Mouse (Mus musculus): Measurements from ENCODE around the gene Celf5. TPM values are rescaled to one million over a fixed set of nuclear protein-coding genes. Genes with fewer than 3 reads are reported as not detected.

Celf5 gene
- total and polyA plus RNA-seq, 2 experiments from 2014 or later, result 71.3 to 166 TPM

DNA sequence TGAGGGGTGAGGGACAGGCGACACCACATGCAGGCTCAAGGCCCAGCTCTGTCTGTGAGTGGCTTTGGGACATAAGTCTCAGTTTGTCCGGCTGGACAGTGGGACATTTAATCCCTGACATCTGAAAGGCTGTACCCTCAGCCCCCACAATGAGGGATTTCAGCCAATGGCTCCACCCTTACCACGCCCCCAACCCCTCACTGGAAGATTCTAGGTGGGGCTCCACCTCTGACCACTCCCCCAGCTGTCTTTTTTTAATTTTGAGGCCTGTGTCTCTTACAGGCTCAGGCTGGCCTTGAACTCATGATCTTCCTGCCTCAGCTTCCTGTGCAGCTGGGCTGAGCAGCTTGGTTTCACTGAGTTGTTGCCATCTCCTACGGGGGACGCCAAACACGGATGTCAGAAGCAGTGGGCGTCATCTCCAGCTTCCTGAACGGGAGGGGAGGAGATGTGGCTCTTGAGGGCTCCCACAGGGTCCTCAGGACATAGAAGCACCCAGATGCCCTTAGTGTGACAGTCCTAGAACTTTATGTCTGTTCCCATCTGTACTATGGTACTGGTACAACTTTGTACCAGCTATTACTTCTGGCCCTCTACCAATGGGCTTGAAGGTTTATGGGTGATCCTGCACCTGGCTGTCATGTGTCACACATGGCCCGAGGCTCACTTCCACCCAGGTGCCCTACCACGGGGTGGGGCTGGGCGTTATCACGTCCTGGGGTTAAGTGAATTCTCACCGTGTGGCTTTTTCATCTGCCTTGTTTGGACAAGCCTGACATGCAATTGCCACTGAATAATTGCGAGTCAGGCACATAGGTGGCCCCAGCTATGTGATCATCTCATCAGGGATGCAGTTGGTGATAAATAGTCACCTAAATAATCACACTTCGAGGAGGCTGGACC is 47.9 kb downstream of the Celf5 start:
- Histone ChIP-seq H3K36me3 (ENCODE audit: insufficient read depth) (no peaks in the 10 kb centered on the region), H3K27me3 (ENCODE audit: insufficient read depth, low read length) (no peaks in the 10 kb centered on the region), H3K4me3 (ENCODE audit: low read depth, low read length) (no peak overlapping the region), H3K4me2 (ENCODE audit: low read depth) (no peak overlapping the region), H3K4me1 (ENCODE audit: insufficient read depth) (peaks cover 12% of the 10 kb centered on the region; the same call in 1 of the 2 replicates), H3K9ac (no peak overlapping the region), H3K27ac (ENCODE audit: low read depth, low read length) (peak overlapping the region; percentile 4; the same call in 1 of the 2 replicates), H3K9me3 (ENCODE audit: low read length) (no peaks in the 10 kb centered on the region)
- 59% methylated on average over 15 of the region's 15 CpGs for WGBS
- ATAC-seq, result no peak
- no peak for TF ChIP-seq CTCF (IDR thresholded peaks at IDR 0.05; ENCODE audit: low read depth)
- no peak for DNase-seq

DNA sequence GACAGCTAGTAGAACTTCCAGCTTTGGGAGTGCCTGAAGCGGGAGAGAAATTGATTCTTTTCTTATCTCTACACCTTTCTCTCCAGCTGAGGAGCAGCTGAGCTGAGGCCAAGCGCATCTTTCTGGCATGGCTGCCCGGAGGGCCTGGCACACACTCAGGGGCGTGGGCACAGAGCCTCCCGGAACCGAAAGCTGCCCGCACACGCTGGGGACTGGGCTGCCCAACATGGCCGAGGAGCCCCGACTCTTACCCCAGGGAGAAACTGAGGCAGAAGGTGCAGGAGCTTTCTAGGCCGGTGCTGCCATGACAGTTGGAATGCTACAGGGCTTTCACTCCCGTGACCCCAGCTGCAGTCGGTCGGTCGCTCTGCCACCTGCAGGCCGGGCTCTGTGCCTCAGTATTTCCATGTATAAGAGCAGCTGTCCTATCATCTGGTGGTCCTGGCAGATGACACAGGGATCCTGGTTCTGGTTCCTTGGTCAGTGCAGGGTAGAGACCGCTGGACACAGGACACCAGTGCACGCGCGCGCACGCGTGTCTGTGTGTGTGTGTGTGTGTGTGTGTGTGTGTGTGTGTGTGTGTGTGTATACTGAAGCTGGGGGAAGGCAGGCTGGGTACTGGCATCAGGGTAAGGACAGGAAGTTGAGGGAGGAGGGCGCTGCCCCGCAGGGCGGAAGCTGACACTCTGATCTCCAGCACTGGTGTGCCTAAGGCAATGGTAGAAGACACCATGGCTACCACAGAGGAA is 48.8 kb downstream of the Celf5 start:
- 66% methylated on average over 26 of the region's 26 CpGs for WGBS
- ATAC-seq, result no peak
- no peak for TF ChIP-seq CTCF (IDR thresholded peaks at IDR 0.05; ENCODE audit: low read depth)
- Histone ChIP-seq H3K9ac (no peak overlapping the region), H3K36me3 (ENCODE audit: insufficient read depth) (no peaks in the 10 kb centered on the region), H3K4me3 (ENCODE audit: low read depth, low read length) (no peak overlapping the region), H3K27me3 (ENCODE audit: insufficient read depth, low read length) (no peaks in the 10 kb centered on the region), H3K27ac (ENCODE audit: low read depth, low read length) (no peak overlapping the region), H3K4me2 (ENCODE audit: low read depth) (no peak overlapping the region), H3K9me3 (ENCODE audit: low read length) (no peaks in the 10 kb centered on the region), H3K4me1 (ENCODE audit: insufficient read depth) (peaks cover 12% of the 10 kb centered on the region; the same call in 1 of the 2 replicates)
- no peak for DNase-seq

DNA sequence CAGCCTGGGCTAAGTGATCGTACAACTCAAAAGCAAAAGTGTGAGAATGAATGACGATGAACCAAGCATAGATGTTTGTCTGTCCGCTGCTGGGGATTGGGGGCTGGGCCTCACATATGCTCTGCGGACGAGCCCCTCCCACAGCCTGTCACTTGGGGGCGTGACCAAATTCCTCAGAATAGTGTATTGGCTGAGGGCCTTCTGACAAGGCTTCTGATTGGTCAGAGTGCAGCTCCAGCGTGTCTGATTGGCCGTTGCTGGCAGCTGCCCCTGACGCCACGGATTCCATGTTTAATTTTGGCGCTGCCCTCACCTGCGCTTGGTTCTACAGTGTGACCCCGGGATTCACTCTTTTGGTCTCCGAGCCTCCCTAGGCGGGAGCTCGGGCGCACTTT is 49.6 kb downstream of the Celf5 start:
- H3K9me3 ChIP-seq (ENCODE audit: low read length), result no peaks in the 10 kb centered on the region
- peak overlapping the region; percentile 53 for H3K4me2 ChIP-seq (ENCODE audit: low read depth)
- H3K4me1 ChIP-seq (ENCODE audit: insufficient read depth), result peaks cover 12% of the 10 kb centered on the region; the same call in 1 of the 2 replicates
- no peak overlapping the region for H3K27ac ChIP-seq (ENCODE audit: low read depth, low read length)
- TF ChIP-seq CTCF (IDR thresholded peaks at IDR 0.05; ENCODE audit: low read depth), result peak; percentile 1; the same call in 1 of the 2 replicates
- peak; percentile 90 for ATAC-seq
- 3% methylated on average over 17 of the region's 17 CpGs for WGBS
- no peaks in the 10 kb centered on the region for H3K36me3 ChIP-seq (ENCODE audit: insufficient read depth)
- H3K4me3 ChIP-seq (ENCODE audit: low read depth, low read length), result peak overlapping the region; percentile 21
- H3K27me3 ChIP-seq (ENCODE audit: insufficient read depth, low read length), result no peaks in the 10 kb centered on the region
- H3K9ac ChIP-seq, result 0 out of 2 replicates have a peak overlapping the region, but pooled peaks have one; percentile 37
- DNase-seq, result peak; percentile 97

DNA sequence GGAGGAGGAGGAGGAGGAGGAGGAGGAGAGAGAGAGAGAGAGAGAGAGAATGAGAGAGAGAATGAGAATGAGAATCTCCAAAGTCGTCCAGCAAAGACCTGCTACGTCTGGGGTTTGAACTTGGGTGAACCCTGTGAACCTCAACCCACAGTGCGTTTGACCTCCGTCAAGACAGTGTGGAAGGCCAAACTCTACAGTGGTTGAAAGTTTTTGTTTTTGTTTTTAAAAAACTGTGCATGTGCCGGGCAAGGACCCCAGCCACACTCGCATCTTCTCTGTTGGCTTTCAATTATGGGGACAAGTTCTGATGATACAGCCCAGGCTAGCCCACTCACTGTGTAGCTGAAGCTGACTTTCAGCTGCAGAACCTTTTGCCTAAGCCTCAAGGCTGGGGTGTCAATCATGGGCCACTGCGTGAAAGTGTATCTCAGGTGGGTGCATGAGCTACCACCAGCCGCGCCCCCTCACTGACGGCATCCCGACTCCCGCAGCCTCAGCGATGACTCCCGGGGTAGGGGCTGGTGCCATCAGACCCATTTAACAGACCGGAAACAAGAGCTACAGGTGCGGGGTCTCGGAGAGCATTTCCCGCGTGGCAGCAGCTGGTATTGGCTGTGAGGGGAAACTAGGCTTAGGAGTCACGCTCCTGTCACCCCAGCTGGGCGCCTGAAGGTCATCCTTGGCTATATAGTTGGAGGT is 50.2 kb downstream of the Celf5 start:
- DNase-seq (no peak), ATAC-seq (peak; percentile 2)
- peak overlapping the region; percentile 53 for H3K4me2 ChIP-seq (ENCODE audit: low read depth)
- peak overlapping the region; percentile 10; the same call in 1 of the 2 replicates for H3K27ac ChIP-seq (ENCODE audit: low read depth, low read length)
- H3K4me3 ChIP-seq (ENCODE audit: low read depth, low read length), result peak overlapping the region; percentile 18
- no peaks in the 10 kb centered on the region for H3K9me3 ChIP-seq (ENCODE audit: low read length)
- WGBS, result 62% methylated on average over 21 of the region's 21 CpGs
- no peaks in the 10 kb centered on the region for H3K27me3 ChIP-seq (ENCODE audit: insufficient read depth, low read length)
- peaks cover 12% of the 10 kb centered on the region; the same call in 1 of the 2 replicates for H3K4me1 ChIP-seq (ENCODE audit: insufficient read depth)
- 0 out of 2 replicates have a peak overlapping the region, but pooled peaks have one; percentile 6 for H3K9ac ChIP-seq
- TF ChIP-seq CTCF (IDR thresholded peaks at IDR 0.05; ENCODE audit: low read depth), result peak; percentile 24; the same call in 1 of the 2 replicates
- H3K36me3 ChIP-seq (ENCODE audit: insufficient read depth), result no peaks in the 10 kb centered on the region

DNA sequence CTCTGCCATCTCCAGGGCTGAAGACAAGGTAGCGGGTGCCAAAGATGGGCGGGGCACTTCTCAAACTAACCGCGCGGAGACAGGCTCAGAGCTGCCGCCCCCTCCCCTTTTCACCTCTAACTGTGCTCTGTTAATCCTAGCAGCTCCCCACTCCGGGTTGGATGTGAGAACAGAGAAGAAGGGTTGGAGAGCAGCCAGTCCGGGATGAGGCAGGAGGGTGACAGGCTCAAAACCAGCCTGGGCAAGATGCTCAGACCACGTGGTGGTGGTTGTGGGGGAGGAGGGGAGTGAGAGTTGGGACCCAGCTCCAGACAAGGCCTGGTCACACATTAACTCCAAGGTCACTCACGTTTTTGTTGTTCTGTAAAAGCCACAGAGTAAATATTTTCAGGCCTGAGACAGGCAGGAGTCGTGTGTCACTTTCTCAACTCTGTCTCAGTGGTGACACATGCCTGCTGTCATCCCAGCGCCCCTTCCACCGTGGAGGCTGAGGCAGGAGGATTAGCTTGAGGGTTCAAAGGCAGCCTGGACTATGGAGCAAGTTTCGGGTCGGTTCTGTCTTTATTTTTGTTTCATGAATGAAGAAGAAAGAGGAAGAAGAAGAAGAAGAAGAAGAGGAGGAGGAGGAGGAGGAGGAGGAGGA is 50.9 kb downstream of the Celf5 start:
- Histone ChIP-seq H3K4me1 (ENCODE audit: insufficient read depth) (peaks cover 12% of the 10 kb centered on the region; the same call in 1 of the 2 replicates), H3K27ac (ENCODE audit: low read depth, low read length) (peak overlapping the region; percentile 94; the same call in 1 of the 2 replicates), H3K9me3 (ENCODE audit: low read length) (no peaks in the 10 kb centered on the region), H3K4me3 (ENCODE audit: low read depth, low read length) (peak overlapping the region; percentile 81; the same call in 1 of the 2 replicates), H3K9ac (peak overlapping the region; percentile 81; the same call in 1 of the 2 replicates), H3K27me3 (ENCODE audit: insufficient read depth, low read length) (no peaks in the 10 kb centered on the region), H3K36me3 (ENCODE audit: insufficient read depth) (no peaks in the 10 kb centered on the region), H3K4me2 (ENCODE audit: low read depth) (peak overlapping the region; percentile 80)
- peak; percentile 2; the same call in 1 of the 2 replicates for ATAC-seq
- no peak for TF ChIP-seq CTCF (IDR thresholded peaks at IDR 0.05; ENCODE audit: low read depth)
- peak; percentile 63 for DNase-seq
- 21% methylated on average over 15 of the region's 15 CpGs for WGBS

Data from forebrain, postnatal 0 days (tissue).